Mouse (Mus musculus) frontal cortex, adult (tissue): ENCODE data around the gene Nme4.
"Not testable (repeated sequence)": the region's sequence is repeated elsewhere in the genome, so short reads cannot be mapped to it uniquely, and the experiment has no call there.

Source experiments
- ATAC-seq: cut with Nextera tagmentation; 2 replicates; pipeline ENCODE4 v1.9.2; 2017; ENCODE audit warnings: mild to moderate bottlenecking, moderate library complexity, mixed read lengths; ENCODE audit not compliant: low TSS enrichment

The Nme4 gene

GRCm38 (mm10) chr17:26114061-26114460 is 18.7 kb upstream of the Nme4 start:
- 0 out of 2 replicates have a peak, but pooled peaks have one; percentile 7 for ATAC-seq

- peak; percentile 82 for ATAC-seq
Measured at GRCm38 (mm10) chr17:26113181-26113948, 18.0 kb upstream of the Nme4 start, which contains the start of gene Tmem8. Tmem8 (plus strand) TSS chr17:26113299.

- ATAC-seq, result no peak
Measured at GRCm38 (mm10) chr17:26112751-26113150, 17.3 kb upstream of the Nme4 start.

GRCm38 (mm10) chr17:26111722-26112121 is 16.3 kb upstream of the Nme4 start:
- no peak for ATAC-seq

- ATAC-seq, result no peak
Measured at GRCm38 (mm10) chr17:26111024-26111423, 15.6 kb upstream of the Nme4 start.

- no peak for ATAC-seq
Measured at GRCm38 (mm10) chr17:26110156-26110555, 14.8 kb upstream of the Nme4 start.

- ATAC-seq, result no peak
Measured at GRCm38 (mm10) chr17:26105619-26106018, 10.2 kb upstream of the Nme4 start.

GRCm38 (mm10) chr17:26101478-26101877 is 6.1 kb upstream of the Nme4 start:
- ATAC-seq, result peak; percentile 62; the same call in 1 of the 2 replicates

- no peak for ATAC-seq
Measured at GRCm38 (mm10) chr17:26100166-26100565, 4.8 kb upstream of the Nme4 start.

GRCm38 (mm10) chr17:26099316-26099715 is 3.9 kb upstream of the Nme4 start:
- not testable (repeated sequence) for ATAC-seq

- ATAC-seq, result no peak
Measured at GRCm38 (mm10) chr17:26098461-26098860, 3.1 kb upstream of the Nme4 start.

- no peak for ATAC-seq
Measured at GRCm38 (mm10) chr17:26094531-26095110, 781 bp downstream of the Nme4 start.

- ATAC-seq, result peak; percentile 94
Measured at GRCm38 (mm10) chr17:26089905-26090632, 5.3 kb downstream of the Nme4 start, which contains the start of gene Decr2. Decr2 (minus strand) TSS chr17:26090337.

GRCm38 (mm10) chr17:26087059-26087564 is 8.3 kb downstream of the Nme4 start:
- no peak for ATAC-seq

- no peak for ATAC-seq
Measured at GRCm38 (mm10) chr17:26080867-26081266, 14.5 kb downstream of the Nme4 start.

- peak; percentile 29; the same call in 1 of the 2 replicates for ATAC-seq
Measured at GRCm38 (mm10) chr17:26078851-26079250, 16.6 kb downstream of the Nme4 start.

- peak; percentile 94 for ATAC-seq
Measured at GRCm38 (mm10) chr17:26075246-26075645, 20.2 kb downstream of the Nme4 start.

GRCm38 (mm10) chr17:26070136-26070535 is 25.3 kb downstream of the Nme4 start:
- no peak for ATAC-seq

- peak; percentile 79 for ATAC-seq
Measured at GRCm38 (mm10) chr17:26068831-26069739, 26.3 kb downstream of the Nme4 start, which contains the start of gene Rab11fip3. Rab11fip3 (minus strand) TSS chr17:26069555.

- no peak for ATAC-seq
Measured at GRCm38 (mm10) chr17:26068024-26068830, 27.2 kb downstream of the Nme4 start.
